Mouse (Mus musculus) bone marrow, adult 2 months (tissue): Measurements from ENCODE around the gene Os9.
"Not testable (repeated sequence)": the region's sequence is repeated elsewhere in the genome, so short reads cannot be mapped to it uniquely, and the experiment has no call there.

Experiments
- CTCF ChIP-seq: fragments of 200-500 bp; IDR thresholded peaks from 2 replicates; pipeline ENCODE4 v1.5.1; 2011; ENCODE audit warnings: low read length, control low read depth; ENCODE audit not compliant: control insufficient read depth, insufficient read depth
- POLR2A ChIP-seq: fragments of 200-500 bp; IDR thresholded peaks from 2 replicates; pipeline ENCODE4 v1.6.1; 2011; ENCODE audit warnings: low read depth, mild to moderate bottlenecking, control low read depth, low read length, borderline replicate concordance; ENCODE audit not compliant: control insufficient read depth

DNA sequence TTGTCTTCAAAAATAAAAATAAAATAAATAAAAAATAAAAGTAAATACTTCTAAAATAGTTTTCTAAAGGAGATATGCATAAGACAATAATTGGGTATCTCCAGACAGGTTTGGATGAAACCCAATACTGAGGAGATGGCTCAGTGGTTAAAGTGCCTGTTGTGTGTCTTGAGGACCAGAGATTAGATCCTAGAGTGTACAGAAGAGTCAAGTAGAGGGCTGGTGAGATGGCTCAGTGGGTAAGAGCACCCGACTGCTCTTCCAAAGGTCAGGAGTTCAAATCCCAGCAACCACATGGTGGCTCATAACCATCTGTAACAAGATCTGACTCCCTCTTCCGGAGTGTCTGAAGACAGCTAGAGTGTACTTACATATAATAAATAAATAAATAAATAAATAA is 48.0 kb downstream of the Os9 start:
- TF ChIP-seq CTCF, POLR2A: not testable (repeated sequence)
